Mouse (Mus musculus) kidney, embryonic 15.5 days (tissue): ENCODE measurements around the gene Gucy2f. TPM values are rescaled to one million over a fixed set of nuclear protein-coding genes. Genes with fewer than 3 reads are reported as not detected.
"Not testable (repeated sequence)": the region's sequence is repeated elsewhere in the genome, so short reads cannot be mapped to it uniquely, and the experiment has no call there.

ENCODE experiments used
- ATAC-seq: fragments of 200-750 bp; cut with Nextera tagmentation; replicated peaks from 2 replicates; pipeline ENCODE4 v1.8.0; 2017; ENCODE audit warnings: moderate TSS enrichment; ENCODE audit not compliant: low FRiP score
- H3K27ac ChIP-seq: fragments of 300-500 bp; sonication (generic); 2 replicates; pipeline ENCODE4 v1.5.1; 2015; ENCODE audit warnings: mild to moderate bottlenecking, inconsistent platforms
- H3K27me3 ChIP-seq: fragments of 300-500 bp; sonication (generic); 2 replicates; pipeline ENCODE4 v1.6.1; 2015; ENCODE audit warnings: inconsistent platforms
- H3K36me3 ChIP-seq: fragments of 300-500 bp; sonication (generic); 2 replicates; pipeline ENCODE4 v1.6.1; 2015; ENCODE audit warnings: inconsistent platforms
- H3K4me1 ChIP-seq: fragments of 300-500 bp; sonication (generic); 2 replicates; pipeline ENCODE4 v1.6.1; 2015; ENCODE audit warnings: inconsistent platforms
- H3K4me2 ChIP-seq: fragments of 300-500 bp; sonication (generic); 2 replicates; pipeline ENCODE4 v1.6.1; 2015; ENCODE audit warnings: moderate library complexity, mild to moderate bottlenecking, inconsistent platforms
- H3K4me3 ChIP-seq: fragments of 300-500 bp; sonication (generic); replicated peaks from 2 replicates; pipeline ENCODE4 v1.5.1; 2015; ENCODE audit warnings: mild to moderate bottlenecking, inconsistent platforms
- H3K9ac ChIP-seq: fragments of 300-500 bp; sonication (generic); 2 replicates; pipeline ENCODE4 v1.6.1; 2015; ENCODE audit warnings: mild to moderate bottlenecking, inconsistent platforms
- H3K9me3 ChIP-seq: fragments of 300-500 bp; sonication (generic); replicated peaks from 2 replicates; pipeline ENCODE4 v1.6.1; 2016; ENCODE audit warnings: inconsistent platforms
- WGBS: fragments of 180-500 bp; shearing (Covaris S2); methylation state at CpG from one replicate; pipeline ENCODE4 v1.1.7; 2015; ENCODE audit warnings: mixed read lengths; 5-methylcytosine and 5-hydroxymethylcytosine counted together
- polyA plus RNA-seq: library from polyadenylated mRNA; unstranded; fragments of >200 nt; fragmentation: Nextera tagmentation; extraction: Ambion mirVana; gene quantifications from 2 replicates; pipeline ENCODE4 v1.2.1, GENCODE M21; 2015

The Gucy2f gene
- polyA plus RNA-seq, result 0.03 TPM in 1 of 2 replicates, not detected in the other

DNA sequence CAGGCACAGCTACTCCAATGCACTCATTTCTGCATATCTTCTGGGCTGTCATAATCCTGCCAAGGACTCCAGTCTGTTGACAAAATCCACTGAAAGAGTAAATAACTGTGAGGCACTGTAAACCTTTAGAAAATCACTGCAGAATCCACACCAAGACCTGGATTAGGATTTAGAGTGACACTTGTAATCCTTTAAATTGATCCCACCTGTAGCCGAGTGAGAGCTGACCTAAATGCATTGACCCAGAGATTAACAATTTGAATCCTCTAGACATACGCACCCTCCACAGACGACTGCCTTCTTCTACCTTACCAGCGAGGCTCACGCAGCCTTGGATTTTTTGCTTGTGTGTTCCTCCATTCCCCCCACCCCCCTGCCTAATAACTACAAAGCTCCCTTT is at the start of gene Gucy2f:
Gene Gucy2f (minus strand): TSS at position 101 of the 400 bp plus-strand sequence.
- H3K4me3 ChIP-seq, result no peak within 1 kb of the TSS
- no peaks in the 10 kb centered on the region for H3K4me1 ChIP-seq
- no peak within 1 kb of the TSS for H3K4me2 ChIP-seq
- H3K9me3 ChIP-seq, result no peaks in the 10 kb centered on the region
- ATAC-seq, result no peak
- WGBS, result 41% methylated on average over 5 of the region's 5 CpGs
- H3K27me3 ChIP-seq, result peaks cover 59% of the 10 kb centered on the region
- H3K27ac ChIP-seq, result no peak within 1 kb of the TSS
- no peaks in the 10 kb centered on the region for H3K36me3 ChIP-seq
- no peak within 1 kb of the TSS for H3K9ac ChIP-seq

GRCm38 (mm10) chrX:142245682-142246327 is 49.1 kb upstream of the Gucy2f start:
- no peaks in the 10 kb centered on the region for H3K36me3 ChIP-seq
- H3K4me1 ChIP-seq, result no peaks in the 10 kb centered on the region
- H3K27ac ChIP-seq, result no peak overlapping the region
- no peaks in the 10 kb centered on the region for H3K9me3 ChIP-seq
- no peak overlapping the region for H3K4me3 ChIP-seq
- no peak for ATAC-seq
- no peak overlapping the region for H3K9ac ChIP-seq
- H3K27me3 ChIP-seq, result peaks cover 15% of the 10 kb centered on the region; the same call in 1 of the 2 replicates
- WGBS, result 74% methylated on average over 5 of the region's 5 CpGs
- no peak overlapping the region for H3K4me2 ChIP-seq

GRCm38 (mm10) chrX:142237101-142237500 is 40.4 kb upstream of the Gucy2f start:
- no peaks in the 10 kb centered on the region for H3K36me3 ChIP-seq
- peaks cover 8% of the 10 kb centered on the region; the same call in 1 of the 2 replicates for H3K27me3 ChIP-seq
- 54% methylated on average over 2 of the region's 2 CpGs for WGBS
- no peaks in the 10 kb centered on the region for H3K4me1 ChIP-seq
- ATAC-seq, result no peak
- no peak overlapping the region for H3K4me2 ChIP-seq
- H3K9ac ChIP-seq, result no peak overlapping the region
- no peak overlapping the region for H3K4me3 ChIP-seq
- no peak overlapping the region for H3K27ac ChIP-seq
- no peaks in the 10 kb centered on the region for H3K9me3 ChIP-seq

DNA sequence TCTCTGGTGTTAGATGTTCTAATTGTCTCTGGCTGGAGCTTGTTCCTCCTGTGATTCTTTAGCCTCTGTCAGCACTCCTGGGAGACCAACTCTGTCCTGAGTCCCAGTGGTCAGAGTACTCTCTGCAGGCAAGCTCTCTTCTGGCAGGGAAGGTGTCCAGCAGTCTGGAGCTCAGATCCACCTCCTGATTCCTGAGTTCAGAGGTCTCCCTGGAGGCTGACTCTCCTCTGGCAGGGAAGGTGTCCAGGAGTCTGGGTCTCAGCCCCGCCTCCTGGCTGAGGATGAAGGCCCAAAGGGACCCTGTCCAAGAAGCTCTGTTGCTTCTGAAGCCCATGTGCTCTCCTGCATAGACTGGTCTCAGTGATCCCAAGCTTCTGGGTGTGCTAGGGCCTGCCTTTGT is 39.4 kb upstream of the Gucy2f start:
- H3K4me1 ChIP-seq, H3K4me3 ChIP-seq, H3K9me3 ChIP-seq, H3K9ac ChIP-seq, H3K36me3 ChIP-seq, ATAC-seq, H3K4me2 ChIP-seq, H3K27me3 ChIP-seq, H3K27ac ChIP-seq: not testable (repeated sequence)
- WGBS, result 86% methylated on average over 1 of the region's 1 CpGs

DNA sequence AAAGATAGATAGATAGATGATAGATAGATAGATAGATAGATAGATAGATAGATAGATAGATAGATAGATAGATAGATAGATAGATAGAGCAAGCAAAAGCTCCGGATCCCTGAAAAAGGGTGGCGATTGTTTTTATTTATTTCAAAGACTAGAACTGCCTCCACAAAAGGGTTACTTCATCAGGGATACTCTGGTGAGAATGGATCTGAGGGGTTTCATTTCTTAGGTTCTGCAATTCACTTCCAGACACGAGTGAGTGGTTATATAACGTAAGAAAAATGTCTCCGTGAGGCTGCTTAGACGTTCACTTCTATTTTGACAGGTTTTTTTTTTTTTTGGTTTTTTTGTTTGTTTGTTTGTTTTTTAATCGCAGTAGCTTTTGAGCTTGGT is 32.0 kb upstream of the Gucy2f start:
- H3K4me2 ChIP-seq, result peak overlapping the region; percentile 52
- peaks cover 6% of the 10 kb centered on the region for H3K27me3 ChIP-seq
- H3K4me3 ChIP-seq, result peak overlapping the region; percentile 57
- ATAC-seq, result no peak
- H3K36me3 ChIP-seq, result no peaks in the 10 kb centered on the region
- H3K4me1 ChIP-seq, result no peaks in the 10 kb centered on the region
- no peak overlapping the region for H3K9ac ChIP-seq
- no peaks in the 10 kb centered on the region for H3K9me3 ChIP-seq
- 39% methylated on average over 7 of the region's 7 CpGs for WGBS
- no peak overlapping the region for H3K27ac ChIP-seq

DNA sequence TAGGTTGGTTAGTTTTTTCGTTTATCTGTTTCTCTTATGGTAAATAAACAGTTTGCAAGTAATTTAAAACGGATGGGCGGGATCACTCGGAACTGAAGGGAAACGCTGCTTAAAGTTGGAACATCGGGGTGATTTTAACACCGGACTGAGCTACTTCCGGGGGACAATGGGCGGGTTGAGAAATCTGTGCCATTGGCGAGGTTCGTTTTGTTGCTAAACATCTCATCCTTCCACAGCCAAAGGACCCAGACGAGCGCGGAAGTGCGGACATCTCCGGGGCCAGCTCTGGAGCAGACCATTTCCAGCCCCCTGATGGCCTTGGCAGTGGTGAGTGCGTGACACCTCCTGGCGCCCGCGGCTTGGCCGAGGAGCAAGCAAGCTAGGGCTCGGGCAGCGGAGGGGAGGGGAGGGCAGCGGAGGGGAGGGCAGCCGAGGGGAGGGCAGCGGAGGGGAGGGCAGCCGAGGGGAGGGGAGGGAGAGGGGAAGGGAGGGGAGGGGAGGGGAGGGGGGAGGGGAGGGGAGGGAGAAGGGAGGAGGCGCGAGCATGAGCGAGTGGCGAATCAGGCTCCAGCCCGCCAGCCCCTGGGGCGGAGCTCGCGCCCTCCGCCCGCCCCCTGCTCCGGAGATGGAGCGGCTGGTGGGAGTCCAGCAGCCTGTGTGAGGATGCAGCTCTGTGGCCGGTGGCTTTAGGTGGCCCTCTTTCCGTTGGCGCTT is 31.5 kb upstream of the Gucy2f start:
- peak; percentile 99 for ATAC-seq
- Histone ChIP-seq H3K27me3 (peaks cover 7% of the 10 kb centered on the region), H3K27ac (peak overlapping the region; percentile 95), H3K9ac (0 out of 2 replicates have a peak overlapping the region, but pooled peaks have one; percentile 38), H3K4me1 (no peaks in the 10 kb centered on the region), H3K36me3 (no peaks in the 10 kb centered on the region), H3K9me3 (no peaks in the 10 kb centered on the region), H3K4me2 (peak overlapping the region; percentile 55), H3K4me3 (peak overlapping the region; percentile 57)
- 17% methylated on average over 32 of the region's 42 CpGs for WGBS

DNA sequence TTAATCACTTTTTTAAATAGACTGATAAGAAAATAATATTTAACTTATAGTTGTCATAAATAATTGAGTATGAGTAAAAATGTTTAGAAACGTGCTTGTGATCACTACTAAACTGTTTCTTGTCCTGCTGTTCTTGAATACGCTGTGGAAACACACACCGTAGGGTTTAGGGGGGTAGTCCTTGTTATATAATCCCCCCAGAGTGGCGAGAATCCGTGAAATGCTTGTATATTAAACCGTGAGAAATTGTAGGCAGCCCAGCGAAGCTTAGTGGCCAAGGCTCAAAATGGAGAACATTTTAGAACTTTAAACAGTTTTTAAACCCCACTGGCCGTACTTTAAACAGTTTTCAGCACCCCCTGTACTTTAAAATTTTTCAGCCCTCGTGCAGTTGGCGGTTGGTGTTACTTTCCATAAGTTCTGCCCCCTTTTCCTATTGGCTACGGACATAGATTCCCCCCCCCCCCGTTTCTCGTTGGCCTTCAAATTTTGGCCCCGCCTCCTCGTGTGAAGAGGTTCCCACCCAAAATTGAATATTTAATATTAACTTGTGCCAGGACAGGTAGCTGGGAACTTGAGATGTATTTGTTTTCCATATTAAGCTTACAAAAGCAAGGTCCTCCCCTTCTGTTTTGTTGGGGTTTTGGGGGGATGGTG is 30.8 kb upstream of the Gucy2f start:
- WGBS, result 26% methylated on average over 15 of the region's 15 CpGs
- peak; percentile 68 for ATAC-seq
- H3K9me3 ChIP-seq, result no peaks in the 10 kb centered on the region
- H3K27ac ChIP-seq, result peak overlapping the region; percentile 95
- H3K4me3 ChIP-seq, result peak overlapping the region; percentile 57
- no peaks in the 10 kb centered on the region for H3K4me1 ChIP-seq
- H3K4me2 ChIP-seq, result peak overlapping the region; percentile 55
- no peak overlapping the region for H3K9ac ChIP-seq
- peaks cover 9% of the 10 kb centered on the region for H3K27me3 ChIP-seq
- no peaks in the 10 kb centered on the region for H3K36me3 ChIP-seq

- 92% methylated on average over 12 of the region's 14 CpGs for WGBS
- H3K27ac ChIP-seq, result 0 out of 2 replicates have a peak within 1 kb of the TSS, but pooled peaks have one; percentile 32
- ATAC-seq, result no peak
These were observed 29.8 kb upstream of the Gucy2f start, which contains the start of gene Nxt2 for GRCm38 (mm10) chrX:142226542-142226941. Gene Nxt2, plus strand, starts transcription at chrX:142226770.

GRCm38 (mm10) chrX:142200295-142200694 is 3.6 kb upstream of the Gucy2f start:
- Histone ChIP-seq H3K9ac (no peak overlapping the region), H3K27me3 (peaks cover 33% of the 10 kb centered on the region), H3K9me3 (no peaks in the 10 kb centered on the region), H3K36me3 (no peaks in the 10 kb centered on the region), H3K4me2 (no peak overlapping the region), H3K27ac (no peak overlapping the region), H3K4me1 (no peaks in the 10 kb centered on the region), H3K4me3 (no peak overlapping the region)
- WGBS, result 5% methylated on average over 3 of the region's 3 CpGs
- ATAC-seq, result no peak

More at GRCm38 (mm10) chrX:142226542-142226941, 29.8 kb upstream of the Gucy2f start, which contains the start of gene Nxt2:
- Histone ChIP-seq H3K36me3 (no peaks in the 10 kb centered on the region), H3K27me3 (peaks cover 12% of the 10 kb centered on the region), H3K4me2 (peak within 1 kb of the TSS; percentile 55), H3K4me3 (peak within 1 kb of the TSS; percentile 57), H3K9ac (no peak within 1 kb of the TSS), H3K4me1 (no peaks in the 10 kb centered on the region), H3K9me3 (no peaks in the 10 kb centered on the region)

DNA sequence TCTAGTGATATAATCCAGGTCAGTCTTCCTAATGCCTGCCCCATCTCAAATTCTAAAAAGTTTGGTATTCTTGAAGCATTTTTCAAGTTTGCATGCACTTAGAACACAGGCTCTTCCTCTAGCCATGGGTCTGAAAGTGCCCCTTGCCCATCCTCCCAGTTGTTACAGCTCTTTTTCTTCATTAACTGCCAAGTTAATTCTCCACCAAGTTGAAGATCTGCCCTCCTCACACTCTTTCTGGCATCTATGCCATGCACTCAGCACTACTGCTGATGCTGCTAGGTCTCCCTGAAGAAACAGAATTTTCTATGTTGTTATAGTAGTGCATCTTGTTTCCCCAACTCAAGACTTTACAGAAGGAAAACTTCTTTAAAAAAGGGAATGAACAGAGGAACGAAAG is 1.2 kb downstream of the Gucy2f start:
- ATAC-seq, result no peak
- Histone ChIP-seq H3K4me3 (no peak overlapping the region), H3K4me2 (no peak overlapping the region), H3K9me3 (no peaks in the 10 kb centered on the region), H3K9ac (no peak overlapping the region), H3K4me1 (no peaks in the 10 kb centered on the region), H3K36me3 (no peaks in the 10 kb centered on the region), H3K27ac (no peak overlapping the region), H3K27me3 (peaks cover 67% of the 10 kb centered on the region)
- WGBS, result 67% methylated on average over 1 of the region's 1 CpGs

- H3K27me3 ChIP-seq, result peaks cover 74% of the 10 kb centered on the region
- no peak for ATAC-seq
- H3K27ac ChIP-seq, result no peak overlapping the region
- H3K9ac ChIP-seq, result no peak overlapping the region
- no peak overlapping the region for H3K4me2 ChIP-seq
- no peaks in the 10 kb centered on the region for H3K4me1 ChIP-seq
- no peaks in the 10 kb centered on the region for H3K36me3 ChIP-seq
- H3K4me3 ChIP-seq, result no peak overlapping the region
- WGBS, result 66% methylated on average over 6 of the region's 6 CpGs
- H3K9me3 ChIP-seq, result no peaks in the 10 kb centered on the region
These were observed 2.3 kb downstream of the Gucy2f start for GRCm38 (mm10) chrX:142194420-142194819.

DNA sequence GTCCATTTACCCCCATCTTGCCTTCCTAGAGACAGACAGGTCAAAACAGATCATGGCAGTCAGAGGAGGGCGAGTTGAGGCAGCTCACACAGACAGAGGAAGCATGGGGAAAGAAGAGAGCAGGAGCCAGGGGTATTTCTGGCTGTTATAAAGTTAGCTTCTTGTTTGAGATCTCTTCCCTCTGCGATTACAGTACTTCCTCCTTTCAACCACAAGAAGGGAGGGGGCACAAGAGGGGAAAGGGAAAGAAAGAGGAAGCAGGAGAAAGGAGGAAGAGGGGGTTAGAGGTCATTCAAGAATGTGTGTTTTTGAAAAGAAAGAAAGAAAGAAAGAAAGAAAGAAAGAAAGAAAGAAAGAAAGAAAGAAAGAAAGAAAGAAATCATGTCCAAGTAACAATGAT is 6.4 kb downstream of the Gucy2f start:
- Histone ChIP-seq H3K4me3 (no peak overlapping the region), H3K4me1 (no peaks in the 10 kb centered on the region), H3K9ac (no peak overlapping the region), H3K36me3 (no peaks in the 10 kb centered on the region), H3K4me2 (no peak overlapping the region), H3K27ac (no peak overlapping the region), H3K27me3 (peaks cover 53% of the 10 kb centered on the region), H3K9me3 (no peaks in the 10 kb centered on the region)
- 66% methylated on average over 2 of the region's 2 CpGs for WGBS
- no peak for ATAC-seq
